Mouse (Mus musculus) liver, embryonic 13.5 days (tissue): ENCODE data around the gene Smarcb1. TPM values are rescaled to one million over a fixed set of nuclear protein-coding genes. Genes with fewer than 3 reads are reported as not detected.
A peak's percentile ranks its signal among the peaks of the same experiment; 100 is the strongest.
"Not testable (repeated sequence)": the region's sequence is repeated elsewhere in the genome, so short reads cannot be mapped to it uniquely, and the experiment has no call there.

Experiments
- ATAC-seq: fragments of 200-750 bp; cut with Nextera tagmentation; 2 replicates; pipeline ENCODE4 v1.8.0; 2017; ENCODE audit warnings: low read depth, mild to moderate bottlenecking, moderate number of reproducible peaks, moderate library complexity
- DNase-seq: peaks from one replicate; pipeline ENCODE4 v3.0.0; 2022
- H3K27ac ChIP-seq: fragments of 300-500 bp; sonication (generic); 2 replicates; pipeline ENCODE4 v1.5.1; 2015; ENCODE audit warnings: moderate library complexity, mild to moderate bottlenecking, inconsistent platforms
- H3K27me3 ChIP-seq: fragments of 300-500 bp; sonication (generic); 2 replicates; pipeline ENCODE4 v1.6.1; 2015; ENCODE audit warnings: mild to moderate bottlenecking, inconsistent platforms
- H3K36me3 ChIP-seq: fragments of 300-500 bp; sonication (generic); 2 replicates; pipeline ENCODE4 v1.6.1; 2015; ENCODE audit warnings: mild to moderate bottlenecking, inconsistent platforms
- H3K4me1 ChIP-seq: fragments of 300-500 bp; sonication (generic); replicated peaks from 2 replicates; pipeline ENCODE4 v1.6.1; 2015; ENCODE audit warnings: inconsistent platforms
- H3K4me2 ChIP-seq: fragments of 300-500 bp; sonication (generic); 2 replicates; pipeline ENCODE4 v1.6.1; 2015; ENCODE audit warnings: inconsistent platforms, mild to moderate bottlenecking, moderate library complexity
- H3K4me3 ChIP-seq: fragments of 300-500 bp; sonication (generic); replicated peaks from 2 replicates; pipeline ENCODE4 v1.5.1; 2015; ENCODE audit warnings: mild to moderate bottlenecking, inconsistent platforms
- H3K9ac ChIP-seq: fragments of 300-500 bp; sonication (generic); 2 replicates; pipeline ENCODE4 v1.6.1; 2015; ENCODE audit warnings: mild to moderate bottlenecking, inconsistent platforms
- H3K9me3 ChIP-seq: fragments of 300-500 bp; sonication (generic); replicated peaks from 2 replicates; pipeline ENCODE4 v1.6.1; 2016; ENCODE audit warnings: inconsistent platforms
- WGBS: fragments of 180-500 bp; shearing (Covaris S2); methylation state at CpG from one replicate; pipeline ENCODE4 v1.1.7; 2015; ENCODE audit not compliant: insufficient replicate concordance; 5-methylcytosine and 5-hydroxymethylcytosine counted together
- polyA plus RNA-seq: library from polyadenylated mRNA; unstranded; fragments of >200 nt; fragmentation: Nextera tagmentation; extraction: Ambion mirVana; gene quantifications from 2 replicates; pipeline ENCODE4 v1.2.1, GENCODE M21; 2015

The Smarcb1 gene
- polyA plus RNA-seq, 1 experiment from 2014 or later = 85.6 TPM

GRCm38 (mm10) chr10:75898846-75899245 lies 22.6 kb downstream of the Smarcb1 start:
- H3K27ac ChIP-seq = no peak overlapping the region
- H3K27me3 ChIP-seq = no peaks in the 10 kb centered on the region
- peaks cover 5% of the 10 kb centered on the region for H3K4me1 ChIP-seq
- WGBS = 69% methylated on average over 3 of the region's 3 CpGs
- no peak for DNase-seq
- no peak overlapping the region for H3K4me2 ChIP-seq
- no peak for ATAC-seq
- no peaks in the 10 kb centered on the region for H3K9me3 ChIP-seq
- H3K36me3 ChIP-seq = peaks cover 95% of the 10 kb centered on the region
- H3K9ac ChIP-seq = no peak overlapping the region
- no peak overlapping the region for H3K4me3 ChIP-seq

DNA sequence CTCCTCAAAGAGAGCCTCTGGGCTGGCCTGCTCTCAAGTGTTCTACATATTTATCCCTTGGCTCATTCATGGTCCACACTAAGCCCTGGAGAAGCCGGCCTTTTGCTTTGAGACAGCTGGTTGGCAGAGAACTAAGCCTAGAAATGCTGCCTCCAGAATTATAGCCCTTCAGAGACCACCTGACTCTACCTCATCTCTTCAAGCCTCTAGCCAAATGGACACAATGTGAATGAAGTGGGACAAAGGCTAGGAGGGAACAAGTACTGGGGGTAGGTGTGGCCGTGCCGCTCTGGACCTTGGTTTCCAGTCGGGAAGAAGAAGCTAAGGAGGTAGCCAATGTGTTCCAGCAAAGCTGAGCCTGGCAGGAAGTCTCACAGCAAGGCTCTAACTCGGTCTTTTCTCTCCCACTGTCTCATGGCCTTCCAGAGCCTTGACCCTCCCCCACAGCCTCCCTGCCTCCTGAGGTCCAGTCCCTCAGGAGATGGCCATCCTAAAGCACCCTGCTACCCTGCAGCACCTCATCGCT lies 23.3 kb downstream of the Smarcb1 start:
- DNase-seq = no peak
- Histone ChIP-seq H3K4me1 (peaks cover 13% of the 10 kb centered on the region), H3K27ac (no peak overlapping the region; the same call in 1 of the 2 replicates), H3K4me3 (no peak overlapping the region), H3K27me3 (no peaks in the 10 kb centered on the region), H3K4me2 (no peak overlapping the region), H3K36me3 (peaks cover 90% of the 10 kb centered on the region), H3K9me3 (no peaks in the 10 kb centered on the region), H3K9ac (no peak overlapping the region)
- 76% methylated on average over 6 of the region's 6 CpGs for WGBS
- no peak for ATAC-seq

DNA sequence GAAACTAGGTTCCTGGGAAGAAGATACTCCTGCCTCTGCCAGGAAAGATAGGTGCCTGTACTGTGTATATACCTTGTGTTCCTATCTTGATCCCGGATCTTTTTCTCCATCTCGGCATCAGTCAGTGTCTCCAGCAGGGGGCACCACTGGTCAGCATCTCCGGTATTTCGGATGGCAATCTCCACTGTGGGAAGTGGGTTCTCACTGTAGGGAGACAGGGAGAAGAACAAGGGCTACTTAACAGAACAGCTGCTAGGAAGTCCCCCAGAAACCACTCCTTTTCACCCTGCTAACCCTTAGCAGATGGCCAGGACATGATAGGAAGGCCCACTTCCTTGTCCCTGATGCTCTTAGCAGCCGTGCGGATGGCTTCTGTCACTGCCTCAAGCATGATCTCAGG lies 24.0 kb downstream of the Smarcb1 start:
- 52% methylated on average over 6 of the region's 6 CpGs for WGBS
- peak; percentile 45 for DNase-seq

GRCm38 (mm10) chr10:75896208-75896607 lies 25.2 kb downstream of the Smarcb1 start:
- H3K27me3 ChIP-seq = no peaks in the 10 kb centered on the region
- peaks cover 71% of the 10 kb centered on the region for H3K36me3 ChIP-seq
- DNase-seq (no peak), ATAC-seq (no peak)
- H3K9ac ChIP-seq = no peak overlapping the region
- H3K4me3 ChIP-seq = no peak overlapping the region
- WGBS = 82% methylated on average over 1 of the region's 1 CpGs
- H3K27ac ChIP-seq = no peak overlapping the region
- H3K4me1 ChIP-seq = peaks cover 19% of the 10 kb centered on the region
- no peak overlapping the region for H3K4me2 ChIP-seq
- no peaks in the 10 kb centered on the region for H3K9me3 ChIP-seq

More for the DNA sequence above, 24.0 kb downstream of the Smarcb1 start:
- Histone ChIP-seq H3K4me3 (no peak overlapping the region), H3K36me3 (peaks cover 83% of the 10 kb centered on the region), H3K27me3 (no peaks in the 10 kb centered on the region), H3K27ac (no peak overlapping the region), H3K4me1 (peaks cover 19% of the 10 kb centered on the region), H3K9ac (no peak overlapping the region), H3K4me2 (no peak overlapping the region), H3K9me3 (no peaks in the 10 kb centered on the region)
- ATAC-seq = no peak

GRCm38 (mm10) chr10:75895730-75896129 lies 25.7 kb downstream of the Smarcb1 start:
- no peak overlapping the region for H3K4me2 ChIP-seq
- no peak overlapping the region for H3K4me3 ChIP-seq
- 84% methylated on average over 5 of the region's 5 CpGs for WGBS
- DNase-seq (no peak), ATAC-seq (no peak)
- H3K9me3 ChIP-seq = no peaks in the 10 kb centered on the region
- no peak overlapping the region for H3K27ac ChIP-seq
- H3K9ac ChIP-seq = no peak overlapping the region
- no peaks in the 10 kb centered on the region for H3K27me3 ChIP-seq
- peaks cover 19% of the 10 kb centered on the region for H3K4me1 ChIP-seq
- H3K36me3 ChIP-seq = peaks cover 66% of the 10 kb centered on the region

DNA sequence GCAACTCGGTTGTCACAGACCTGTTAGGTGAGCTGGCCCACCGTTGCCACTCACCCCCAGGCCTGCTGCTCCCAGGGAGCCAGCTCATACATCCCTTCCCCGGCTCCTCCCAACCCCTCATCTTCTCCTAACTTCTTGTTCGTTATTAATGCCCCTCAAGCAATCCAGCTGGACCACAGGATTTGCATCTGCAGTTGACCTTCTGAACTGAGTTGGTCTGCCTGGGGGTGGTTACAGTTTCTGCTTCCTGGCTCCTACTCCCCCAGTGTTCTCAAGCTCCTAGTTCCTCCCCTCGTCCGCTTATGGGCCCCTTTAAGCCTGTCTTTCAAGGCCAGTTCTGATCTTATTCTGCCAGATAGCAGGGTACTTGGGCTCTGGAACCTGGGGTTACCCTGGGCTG lies 26.8 kb downstream of the Smarcb1 start:
- peaks cover 57% of the 10 kb centered on the region for H3K36me3 ChIP-seq
- 73% methylated on average over 6 of the region's 6 CpGs for WGBS
- DNase-seq (no peak), ATAC-seq (no peak)
- H3K4me2 ChIP-seq = no peak overlapping the region
- H3K4me3 ChIP-seq = no peak overlapping the region
- H3K9me3 ChIP-seq = no peaks in the 10 kb centered on the region
- H3K27me3 ChIP-seq = no peaks in the 10 kb centered on the region
- peaks cover 19% of the 10 kb centered on the region for H3K4me1 ChIP-seq
- no peak overlapping the region for H3K27ac ChIP-seq
- H3K9ac ChIP-seq = no peak overlapping the region

DNA sequence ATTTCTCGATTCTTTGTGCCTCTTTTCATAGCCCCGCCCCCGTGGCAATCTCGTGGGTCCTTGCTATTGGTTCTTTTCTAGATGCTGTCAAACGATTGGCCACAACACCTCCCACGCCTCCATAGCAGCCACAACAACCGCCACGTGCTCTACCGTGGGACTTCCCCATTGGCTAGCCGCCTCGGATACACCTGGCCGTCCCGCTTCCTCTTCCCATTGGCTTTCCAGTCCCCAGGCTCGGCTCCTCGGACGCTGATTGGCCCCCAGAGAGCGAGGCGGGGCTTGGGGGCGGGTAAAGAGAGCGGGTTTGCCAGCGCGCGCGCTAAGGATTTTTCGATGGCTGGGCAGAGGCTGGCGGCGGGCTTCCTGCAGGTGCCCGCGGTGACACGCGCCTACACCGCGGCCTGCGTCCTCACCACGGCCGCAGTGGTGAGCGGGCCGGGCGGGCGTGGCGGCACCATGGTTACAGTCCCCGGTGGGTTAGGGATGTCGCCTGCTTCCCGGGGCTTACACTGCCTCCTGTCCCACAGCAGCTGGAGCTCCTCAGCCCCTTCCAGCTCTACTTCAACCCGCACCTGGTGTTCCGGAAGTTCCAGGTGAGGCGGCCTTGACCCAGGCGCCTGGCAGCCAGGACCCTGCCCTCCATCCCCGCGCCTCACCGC lies 28.2 kb downstream of the Smarcb1 start, which contains the start of gene Derl3:
Gene Derl3 (plus strand): TSS at position 325 of the 662 bp plus-strand sequence.
- H3K4me1 ChIP-seq = peaks cover 19% of the 10 kb centered on the region
- peak; percentile 98 for ATAC-seq
- no peaks in the 10 kb centered on the region for H3K27me3 ChIP-seq
- peaks cover 44% of the 10 kb centered on the region for H3K36me3 ChIP-seq
- peak; percentile 91 for DNase-seq
- peak within 1 kb of the TSS; percentile 87 for H3K4me2 ChIP-seq
- H3K4me3 ChIP-seq = peak within 1 kb of the TSS; percentile 53
- WGBS = 3% methylated on average over 51 of the region's 51 CpGs
- H3K9ac ChIP-seq = peak within 1 kb of the TSS; percentile 63
- H3K9me3 ChIP-seq = no peaks in the 10 kb centered on the region
- no peak within 1 kb of the TSS; the same call in 1 of the 2 replicates for H3K27ac ChIP-seq

DNA sequence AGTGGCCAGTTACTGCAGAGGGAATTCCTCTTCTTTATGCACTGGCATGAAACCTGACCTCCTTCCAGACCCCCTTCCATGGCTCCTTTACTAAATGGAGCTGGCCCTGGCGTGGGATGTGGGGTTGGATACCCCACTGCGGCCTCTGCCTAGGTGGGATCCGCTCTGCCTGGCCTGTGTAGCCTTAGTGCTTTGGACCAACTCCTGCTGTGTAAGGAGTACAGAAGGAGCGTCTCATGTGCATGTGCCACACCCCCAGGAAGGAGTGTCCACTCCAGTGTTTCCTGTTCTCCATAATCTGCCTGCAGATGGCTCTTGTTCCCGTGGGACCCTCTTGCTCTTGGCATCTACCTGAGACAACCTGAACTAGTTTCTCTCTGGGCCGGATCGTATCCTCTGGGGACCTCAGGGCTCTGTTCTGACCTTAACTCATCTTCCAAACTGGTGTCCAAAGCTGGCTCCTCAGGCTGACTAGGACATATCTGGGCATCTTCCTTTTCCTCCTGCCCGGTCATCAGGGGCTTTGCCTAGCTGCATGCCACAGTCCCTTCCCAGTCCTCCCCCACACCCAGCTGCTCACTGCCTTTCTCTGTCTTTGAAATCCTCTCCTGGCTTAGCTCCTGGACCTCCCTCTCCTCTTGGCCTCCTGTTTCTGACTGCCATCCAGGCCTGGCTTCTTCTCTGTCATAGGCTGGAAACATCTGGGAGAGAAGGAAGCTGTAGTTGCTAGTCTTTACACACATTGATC lies 31.8 kb downstream of the Smarcb1 start:
- DNase-seq = no peak
- Histone ChIP-seq H3K4me1 (peaks cover 19% of the 10 kb centered on the region), H3K4me2 (no peak overlapping the region), H3K9me3 (no peaks in the 10 kb centered on the region), H3K36me3 (peaks cover 8% of the 10 kb centered on the region; the same call in 1 of the 2 replicates), H3K4me3 (no peak overlapping the region), H3K9ac (no peak overlapping the region), H3K27ac (no peak overlapping the region), H3K27me3 (0 out of 2 replicates have a peak, but pooled peaks cover 2% of the 10 kb centered on the region)
- WGBS = 48% methylated on average over 8 of the region's 8 CpGs
- no peak for ATAC-seq

GRCm38 (mm10) chr10:75887504-75887903 lies 33.9 kb downstream of the Smarcb1 start:
- ATAC-seq = not testable (repeated sequence)
- 63% methylated on average over 5 of the region's 5 CpGs for WGBS

GRCm38 (mm10) chr10:75884742-75885141 lies 36.7 kb downstream of the Smarcb1 start:
- Histone ChIP-seq H3K4me2 (no peak overlapping the region), H3K4me3 (no peak overlapping the region), H3K27me3 (peaks cover 24% of the 10 kb centered on the region), H3K9ac (no peak overlapping the region), H3K4me1 (no peaks in the 10 kb centered on the region), H3K9me3 (no peaks in the 10 kb centered on the region), H3K36me3 (no peaks in the 10 kb centered on the region), H3K27ac (no peak overlapping the region)
- ATAC-seq (no peak), DNase-seq (no peak)
- 71% methylated on average over 8 of the region's 8 CpGs for WGBS

More at GRCm38 (mm10) chr10:75887504-75887903, 33.9 kb downstream of the Smarcb1 start:
- not testable (repeated sequence) for H3K4me3 ChIP-seq, H3K4me1 ChIP-seq, H3K36me3 ChIP-seq, H3K9ac ChIP-seq, H3K27ac ChIP-seq, H3K9me3 ChIP-seq, H3K4me2 ChIP-seq, DNase-seq
- H3K27me3 ChIP-seq = peaks cover 10% of the 10 kb centered on the region

GRCm38 (mm10) chr10:75883232-75883552 lies 38.2 kb downstream of the Smarcb1 start:
- ATAC-seq (peak; percentile 69), DNase-seq (peak; percentile 27)
- Histone ChIP-seq H3K27ac (no peak overlapping the region), H3K9me3 (no peaks in the 10 kb centered on the region), H3K4me1 (no peaks in the 10 kb centered on the region), H3K4me2 (peak overlapping the region; percentile 17), H3K36me3 (no peaks in the 10 kb centered on the region), H3K4me3 (no peak overlapping the region), H3K27me3 (peaks cover 24% of the 10 kb centered on the region), H3K9ac (no peak overlapping the region)
- WGBS = 1% methylated on average over 10 of the region's 10 CpGs
